Mouse (Mus musculus) myocyte (in vitro differentiated cells): ENCODE data around the gene Dpep1.

Source experiments
- CEBPB ChIP-seq: IDR thresholded peaks from 2 replicates; pipeline ENCODE4 v1.6.1; 2011; ENCODE audit warnings: mild to moderate bottlenecking, moderate library complexity; ENCODE audit not compliant: poor library complexity, insufficient read depth, severe bottlenecking
- E2F4 ChIP-seq: IDR thresholded peaks from one replicate; pipeline ENCODE4 v1.6.1; 2011; ENCODE audit warnings: mild to moderate bottlenecking, control low read depth, moderate library complexity; ENCODE audit not compliant: insufficient read depth
- MAX ChIP-seq: IDR thresholded peaks from one replicate; pipeline ENCODE4 v1.6.1; 2011; ENCODE audit warnings: low read depth, mild to moderate bottlenecking, control low read depth
- MYOD1 ChIP-seq, 3 experiments: IDR thresholded peaks; one replicate each; pipeline ENCODE4 v1.6.1; 2011; ENCODE audit warnings: control low read depth in 2 of 3, low read depth in 2 of 3, mild to moderate bottlenecking in 2 of 3, moderate library complexity in 1 of 3; ENCODE audit not compliant: insufficient read length in 2 of 3, control insufficient read depth in 1 of 3
- MYOG ChIP-seq, 3 experiments: IDR thresholded peaks; one replicate each; pipeline ENCODE4 v1.6.1; 2011; ENCODE audit warnings: control low read depth in 2 of 3, low read depth in 2 of 3, mild to moderate bottlenecking in 2 of 3; ENCODE audit not compliant: insufficient read length in 2 of 3, control insufficient read depth in 1 of 3, insufficient read depth in 1 of 3
- POLR2A ChIP-seq: IDR thresholded peaks from one replicate; pipeline ENCODE4 v1.6.1; 2011; ENCODE audit warnings: low read depth, mild to moderate bottlenecking, control low read depth, moderate library complexity; ENCODE audit not compliant: insufficient read length
- POLR2AphosphoS2 ChIP-seq: IDR thresholded peaks from one replicate; pipeline ENCODE4 v1.6.1; 2011; ENCODE audit warnings: low read depth, control low read depth; ENCODE audit not compliant: insufficient read length
- TCF12 ChIP-seq: IDR thresholded peaks from one replicate; pipeline ENCODE4 v1.6.1; 2011; ENCODE audit warnings: mild to moderate bottlenecking, control low read depth; ENCODE audit not compliant: poor library complexity, insufficient read depth, severe bottlenecking
- TCF3 ChIP-seq: IDR thresholded peaks from one replicate; pipeline ENCODE4 v1.6.1; 2011; ENCODE audit warnings: low read depth, control low read depth; ENCODE audit not compliant: insufficient read length
- USF1 ChIP-seq: IDR thresholded peaks from one replicate; pipeline ENCODE4 v1.6.1; 2011; ENCODE audit warnings: low read depth, mild to moderate bottlenecking, control low read depth, moderate library complexity

- TF ChIP-seq POLR2A (no peak), USF1 (no peak), MYOD1 (IDR thresholded peaks at IDR 0.05; ENCODE audit: control insufficient read depth in 1 of 3, insufficient read length in 2 of 3, low read depth in 2 of 3) (no peak), E2F4 (no peak), CEBPB (no peak), MYOG (IDR thresholded peaks at IDR 0.05; ENCODE audit: control insufficient read depth in 1 of 3, insufficient read depth in 1 of 3, insufficient read length in 2 of 3, low read depth in 2 of 3) (no peak), TCF12 (no peak), POLR2AphosphoS2 (no peak), MAX (no peak), TCF3 (no peak)
Observed at GRCm38 (mm10) chr8:123213118-123213772, 27.2 kb downstream of the Dpep1 start.
